Mouse (Mus musculus) myocyte (in vitro differentiated cells): ENCODE measurements around the gene Hist1h4j.

Experiments
- MAX ChIP-seq: IDR thresholded peaks from one replicate; pipeline ENCODE4 v1.6.1; 2011; ENCODE audit warnings: low read depth, mild to moderate bottlenecking, control low read depth
- POLR2A ChIP-seq: IDR thresholded peaks from one replicate; pipeline ENCODE4 v1.6.1; 2011; ENCODE audit warnings: low read depth, mild to moderate bottlenecking, control low read depth, moderate library complexity; ENCODE audit not compliant: insufficient read length
- POLR2AphosphoS2 ChIP-seq: IDR thresholded peaks from one replicate; pipeline ENCODE4 v1.6.1; 2011; ENCODE audit warnings: low read depth, control low read depth; ENCODE audit not compliant: insufficient read length
- SRF ChIP-seq: IDR thresholded peaks from one replicate; pipeline ENCODE4 v1.6.1; 2011; ENCODE audit warnings: low read depth; ENCODE audit not compliant: control insufficient read depth, insufficient read length
- TCF3 ChIP-seq: IDR thresholded peaks from one replicate; pipeline ENCODE4 v1.6.1; 2011; ENCODE audit warnings: low read depth, control low read depth; ENCODE audit not compliant: insufficient read length
- USF1 ChIP-seq: IDR thresholded peaks from one replicate; pipeline ENCODE4 v1.6.1; 2011; ENCODE audit warnings: low read depth, mild to moderate bottlenecking, control low read depth, moderate library complexity

GRCm38 (mm10) chr13:21751417-21751816 lies 16.6 kb downstream of the Hist1h4j start:
- TF ChIP-seq POLR2AphosphoS2 (no peak), USF1 (no peak), POLR2A (no peak), SRF (no peak), TCF3 (no peak), MAX (no peak)
